Mouse (Mus musculus) testis, adult 2 months (tissue): ENCODE measurements around the gene Eif4ebp2.

Source experiments
- CTCF ChIP-seq: fragments of 200-500 bp; IDR thresholded peaks from 2 replicates; pipeline ENCODE4 v1.5.1; 2012; ENCODE audit warnings: low read depth, mild to moderate bottlenecking, inconsistent platforms, low read length, moderate library complexity; ENCODE audit not compliant: control insufficient read depth, insufficient read depth, insufficient replicate concordance
- POLR2A ChIP-seq: fragments of 200-500 bp; IDR thresholded peaks from 2 replicates; pipeline ENCODE4 v1.6.1; 2012; ENCODE audit warnings: low read depth, mild to moderate bottlenecking, inconsistent platforms, low read length, moderate library complexity; ENCODE audit not compliant: control insufficient read depth

DNA sequence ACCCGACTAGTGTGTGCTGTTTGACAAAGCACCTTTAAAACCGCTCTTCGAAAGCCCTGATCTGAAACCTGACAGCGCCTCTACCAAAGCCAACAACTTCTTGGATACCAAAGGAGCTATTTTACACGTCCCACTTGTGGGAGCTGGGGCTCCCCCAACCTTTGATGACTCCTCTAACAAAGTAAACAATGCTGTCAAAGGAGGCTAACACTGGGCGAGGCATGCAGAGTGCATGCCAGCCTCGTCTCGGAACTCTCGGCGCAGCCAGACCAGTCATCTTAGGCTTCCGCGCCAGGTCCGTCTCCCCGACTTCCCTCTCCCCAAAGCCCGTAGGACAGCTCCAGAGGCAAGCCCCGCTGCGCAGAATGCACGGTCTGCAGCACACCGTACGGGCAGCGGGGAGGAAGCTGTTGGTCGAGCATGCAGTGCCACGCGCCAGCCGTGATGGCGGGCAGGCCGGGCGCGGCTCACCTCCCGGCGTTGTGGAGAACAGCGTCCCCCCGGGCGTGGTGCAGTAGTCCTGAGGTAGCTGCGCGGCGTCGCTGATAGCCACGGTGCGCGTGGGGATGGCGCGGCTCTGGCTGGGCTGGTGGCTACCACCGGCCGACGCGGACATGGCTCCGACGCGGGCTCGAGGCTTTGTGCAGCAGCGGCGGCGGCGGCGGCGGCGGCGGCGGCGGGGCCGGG is 387 bp downstream of the Eif4ebp2 start:
- no peak for TF ChIP-seq CTCF
- TF ChIP-seq POLR2A: no peak
